Mouse (Mus musculus) embryonic fibroblast, embryonic 13.5 days (primary cell): Measurements from ENCODE around the gene Snx20. TPM values are rescaled to one million over a fixed set of nuclear protein-coding genes. Genes with fewer than 3 reads are reported as not detected.

Experiments used
- H3K27ac ChIP-seq: 2 replicates; pipeline ENCODE4 v1.5.1; 2012; ENCODE audit warnings: low read length, control low read depth, inconsistent platforms; ENCODE audit not compliant: insufficient read depth
- H3K4me1 ChIP-seq: 2 replicates; pipeline ENCODE4 v1.6.1; 2011; ENCODE audit warnings: low read length; ENCODE audit not compliant: control insufficient read depth, insufficient read depth
- H3K4me3 ChIP-seq: 2 replicates; pipeline ENCODE4 v1.5.1; 2011; ENCODE audit warnings: mild to moderate bottlenecking, control low read depth, low read length; ENCODE audit not compliant: insufficient read depth
- CTCF ChIP-seq: IDR thresholded peaks from 2 replicates; pipeline ENCODE4 v1.5.1; 2011; ENCODE audit warnings: mild to moderate bottlenecking, control low read depth, low read length, moderate library complexity, borderline replicate concordance; ENCODE audit not compliant: insufficient read depth
- POLR2A ChIP-seq: IDR thresholded peaks from 2 replicates; pipeline ENCODE4 v1.6.1; 2011; ENCODE audit warnings: low read depth, mild to moderate bottlenecking, control low read depth, low read length, moderate library complexity
- polyA plus RNA-seq: library from polyadenylated mRNA; stranded (reverse); fragments of >200 nt; gene quantifications from 2 replicates; pipeline ENCODE4 v1.2.4, GENCODE M21; 2011; ENCODE audit warnings: low read depth; ENCODE audit not compliant: missing spikeins, insufficient read length

Gene Snx20
- polyA plus RNA-seq: 0.32 TPM in 1 of 2 replicates, not detected in the other

DNA sequence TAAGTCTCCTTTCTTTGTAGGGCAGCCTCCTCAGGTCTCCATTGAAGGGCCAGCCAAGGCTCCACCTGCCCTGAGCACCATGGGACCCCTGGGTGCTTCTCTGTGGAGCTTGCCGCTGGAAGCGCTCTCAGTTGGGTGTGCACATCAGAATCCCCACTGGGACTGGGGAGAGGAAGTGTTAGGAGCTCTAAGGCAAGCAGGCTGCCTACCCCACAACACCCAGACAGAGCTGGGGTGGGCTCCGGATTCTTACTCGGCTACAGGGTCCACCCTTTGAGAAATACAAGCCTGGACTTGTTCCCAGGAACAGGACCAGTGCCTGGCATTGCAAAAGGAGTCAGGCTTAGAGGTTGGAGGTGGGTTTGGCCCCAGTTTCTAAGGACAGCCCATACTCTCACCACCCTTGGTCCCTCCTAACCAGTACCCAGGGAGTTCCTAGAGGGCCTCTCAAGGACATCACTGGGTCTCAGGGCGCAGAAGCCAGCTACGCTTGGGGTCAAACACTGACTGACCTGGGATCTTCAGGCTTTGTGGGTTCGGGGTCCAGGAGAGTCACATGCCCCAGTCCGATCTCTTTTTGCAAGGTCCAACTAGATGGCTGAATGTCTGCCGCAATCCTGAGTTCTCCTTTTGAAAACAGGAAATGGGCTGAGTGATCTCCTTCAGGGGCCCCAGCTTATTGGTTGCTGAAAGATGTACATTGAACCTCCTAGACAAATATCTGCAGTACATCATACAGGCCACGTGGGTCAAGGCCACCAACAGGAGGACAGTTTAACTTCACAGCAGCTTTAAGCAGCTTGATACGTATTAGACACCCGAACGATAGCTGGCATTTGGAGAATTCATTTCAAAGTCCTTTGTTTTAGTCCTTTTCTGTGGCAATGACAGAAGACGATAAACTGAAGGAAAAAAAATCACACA lies at the start of gene Snx20:
TSS of gene Snx20 (minus strand) at position 655 of the 924 bp plus-strand sequence.
- Histone ChIP-seq H3K4me3 (no peak within 1 kb of the TSS), H3K27ac (no peak within 1 kb of the TSS), H3K4me1 (no peaks in the 10 kb centered on the region)
- TF ChIP-seq POLR2A: no peak
- TF ChIP-seq CTCF: no peak

DNA sequence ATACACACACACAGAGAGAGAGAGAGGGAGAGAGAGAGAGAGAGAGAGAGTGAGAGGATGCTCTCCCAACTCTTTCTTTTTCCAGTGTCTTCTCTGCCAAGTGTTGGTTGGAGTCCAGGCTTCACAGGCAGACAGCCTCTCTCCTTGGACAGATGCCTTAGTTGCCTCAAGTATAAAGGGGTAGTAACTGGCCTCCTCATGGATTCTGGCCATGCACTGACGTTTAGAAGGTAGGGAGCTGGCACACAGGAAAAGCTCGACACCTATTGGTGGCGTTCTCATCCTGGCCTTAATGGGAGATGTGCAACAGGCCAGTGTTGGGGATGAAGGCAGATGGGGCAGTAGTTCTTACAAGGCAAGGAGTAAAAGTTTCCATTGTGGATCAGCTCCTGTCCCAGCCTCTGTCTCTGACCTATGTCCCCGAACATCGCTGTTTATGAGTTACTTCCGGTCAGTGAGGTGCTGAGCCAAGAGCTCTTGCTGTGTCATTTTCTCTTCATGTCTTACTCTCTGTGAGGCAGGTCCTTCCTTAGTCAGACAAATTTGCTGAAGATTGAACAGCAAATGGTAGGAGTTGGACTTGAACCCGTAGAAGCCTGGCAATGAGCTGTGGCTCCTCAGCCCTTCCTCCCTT lies 47.8 kb upstream of the Snx20 start:
- no peak for TF ChIP-seq CTCF
- no peak for TF ChIP-seq POLR2A
- H3K4me1 ChIP-seq: no peaks in the 10 kb centered on the region
- H3K27ac ChIP-seq: no peak overlapping the region
- H3K4me3 ChIP-seq: no peak overlapping the region

DNA sequence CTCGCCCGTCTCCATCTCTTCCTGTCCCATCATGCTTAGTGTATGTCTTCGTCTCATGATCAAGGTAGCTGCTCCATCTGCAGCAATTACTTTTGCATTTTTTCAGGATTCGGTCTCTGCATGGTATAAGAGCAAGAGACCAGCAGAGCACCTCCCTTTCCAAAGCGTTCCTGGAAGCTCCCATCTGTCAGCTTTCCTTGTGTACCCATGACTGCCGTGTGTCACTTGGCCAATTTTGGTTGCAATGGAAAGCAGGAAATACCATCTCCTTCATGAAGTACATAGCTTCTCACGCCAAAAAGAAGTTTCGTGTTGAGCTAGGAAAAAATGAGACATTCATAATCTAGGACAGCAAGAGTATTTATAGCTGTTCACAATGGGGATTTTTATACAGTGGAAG lies 45.1 kb upstream of the Snx20 start:
- no peak overlapping the region for H3K4me3 ChIP-seq
- no peaks in the 10 kb centered on the region for H3K4me1 ChIP-seq
- no peak overlapping the region for H3K27ac ChIP-seq
- TF ChIP-seq POLR2A: no peak
- TF ChIP-seq CTCF: no peak

DNA sequence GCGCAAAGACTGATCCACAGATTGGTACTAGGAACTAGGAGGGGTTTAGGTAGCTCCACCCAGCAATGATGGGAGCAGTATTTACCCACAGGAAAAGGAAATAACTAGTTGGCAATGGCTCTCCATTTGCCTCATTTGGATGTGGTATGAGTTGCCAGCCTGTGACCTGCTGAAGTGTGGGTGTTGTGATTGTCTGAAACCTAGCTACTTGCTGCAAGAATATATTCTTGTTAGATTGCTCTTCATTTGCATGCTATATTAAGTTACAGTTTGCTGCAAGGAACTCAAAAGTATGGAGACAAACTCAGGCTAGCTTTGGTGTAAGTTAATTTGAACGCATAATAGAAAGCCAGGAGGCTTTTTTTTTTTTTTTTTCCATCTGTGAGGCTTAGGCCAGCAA lies 44.6 kb upstream of the Snx20 start:
- Histone ChIP-seq H3K4me1 (no peaks in the 10 kb centered on the region), H3K4me3 (no peak overlapping the region), H3K27ac (no peak overlapping the region)
- TF ChIP-seq POLR2A (no peak), CTCF (no peak)

DNA sequence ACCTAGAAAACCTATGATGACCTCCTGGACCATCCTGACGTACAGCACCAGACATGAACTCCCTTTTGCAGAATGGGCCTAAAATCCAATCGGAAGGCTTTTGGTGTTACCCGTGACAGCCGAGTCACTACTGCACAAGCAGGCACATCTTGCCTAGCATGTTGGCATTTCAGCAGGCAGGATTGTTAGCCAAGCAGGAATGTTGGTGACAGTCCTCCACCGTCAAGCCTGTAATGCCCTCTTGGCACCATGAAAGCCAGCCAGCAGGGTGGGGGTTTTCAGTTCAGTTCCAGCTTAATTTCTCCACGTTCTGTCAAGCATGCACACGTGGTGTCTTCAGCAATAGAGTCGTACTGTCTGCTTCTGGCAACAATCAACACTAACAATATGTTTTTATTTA lies 41.1 kb upstream of the Snx20 start:
- no peaks in the 10 kb centered on the region for H3K4me1 ChIP-seq
- H3K27ac ChIP-seq: no peak overlapping the region
- no peak for TF ChIP-seq POLR2A
- TF ChIP-seq CTCF: no peak
- no peak overlapping the region for H3K4me3 ChIP-seq

DNA sequence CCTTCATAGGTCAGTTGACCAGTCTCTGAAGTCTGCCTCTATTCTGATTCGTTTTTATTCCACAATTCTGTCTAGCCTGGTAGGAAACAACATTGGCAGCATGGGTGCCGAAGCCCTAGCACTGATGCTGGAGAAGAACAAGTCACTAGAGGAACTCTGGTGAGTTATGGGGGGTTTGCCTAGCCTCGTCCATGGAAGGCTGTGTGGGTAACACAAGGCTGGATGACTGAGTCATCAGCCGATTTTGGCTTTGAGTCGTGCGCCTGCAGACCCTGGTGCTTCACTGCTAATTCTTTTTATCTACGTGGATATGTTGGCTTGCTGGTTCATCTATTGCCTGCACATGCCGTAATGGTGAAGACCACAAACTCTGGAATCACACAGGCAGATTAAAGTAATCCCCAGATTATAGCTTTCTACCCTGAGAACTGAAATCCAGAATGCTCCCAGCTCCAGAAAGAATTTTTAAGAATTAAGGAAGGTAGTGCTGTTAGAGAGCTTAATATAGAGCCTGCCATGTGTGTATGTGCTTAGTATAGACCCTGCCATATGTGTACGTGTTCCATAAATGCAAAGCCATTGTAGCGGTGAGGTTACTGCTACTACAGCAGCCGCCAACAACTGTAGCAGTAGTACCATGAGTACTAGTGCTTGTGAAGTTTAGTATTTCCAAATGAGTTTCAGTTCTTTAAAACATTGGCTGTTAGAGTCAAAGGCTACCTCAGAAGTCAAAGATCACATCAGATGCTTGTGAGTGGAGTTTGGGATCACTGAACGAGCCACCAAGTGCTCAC lies 39.6 kb upstream of the Snx20 start:
- no peak for TF ChIP-seq POLR2A
- TF ChIP-seq CTCF: no peak
- no peaks in the 10 kb centered on the region for H3K4me1 ChIP-seq
- no peak overlapping the region for H3K4me3 ChIP-seq
- H3K27ac ChIP-seq: no peak overlapping the region

- no peaks in the 10 kb centered on the region for H3K4me1 ChIP-seq
- H3K27ac ChIP-seq: no peak overlapping the region
- H3K4me3 ChIP-seq: no peak overlapping the region
- TF ChIP-seq CTCF (no peak), POLR2A (no peak)
Observed at GRCm38 (mm10) chr8:88673859-88674258, 37.9 kb upstream of the Snx20 start.

GRCm38 (mm10) chr8:88671575-88671974 lies 35.6 kb upstream of the Snx20 start:
- TF ChIP-seq POLR2A (no peak), CTCF (no peak)
- Histone ChIP-seq H3K27ac (no peak overlapping the region), H3K4me1 (no peaks in the 10 kb centered on the region), H3K4me3 (no peak overlapping the region)

DNA sequence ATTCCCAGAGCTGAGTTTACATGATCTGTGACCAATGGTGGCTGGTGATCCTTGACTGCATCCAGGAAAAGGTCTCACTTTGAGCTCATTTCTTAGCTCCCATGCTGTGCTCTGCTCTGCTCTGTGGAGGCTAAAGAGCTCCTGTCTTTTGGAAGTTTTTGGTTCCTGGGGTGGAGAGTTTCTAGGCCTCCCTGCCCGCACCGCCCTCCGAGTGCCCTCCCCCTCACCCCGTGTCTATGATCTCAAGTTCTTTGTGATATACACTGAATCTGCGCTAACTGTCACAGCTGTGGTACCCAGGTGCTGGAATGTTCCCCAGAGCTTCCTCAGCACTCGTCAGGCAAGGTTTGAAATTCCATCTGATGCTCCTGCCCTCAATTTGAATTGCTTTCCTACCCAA lies 34.9 kb upstream of the Snx20 start:
- H3K4me1 ChIP-seq: no peaks in the 10 kb centered on the region
- TF ChIP-seq POLR2A: no peak
- no peak for TF ChIP-seq CTCF
- H3K27ac ChIP-seq: no peak overlapping the region
- no peak overlapping the region for H3K4me3 ChIP-seq

- TF ChIP-seq CTCF (no peak), POLR2A (no peak)
- Histone ChIP-seq H3K27ac (no peak overlapping the region), H3K4me1 (no peaks in the 10 kb centered on the region), H3K4me3 (no peak overlapping the region)
Observed at GRCm38 (mm10) chr8:88668400-88669086, 32.6 kb upstream of the Snx20 start.
